Mouse (Mus musculus): ENCODE results near the gene Kdm5d.
A peak's percentile ranks its signal among the peaks of the same experiment; 100 is the strongest.

Gene Kdm5d

GRCm38 (mm10) chrY:897393-898227, at the start of gene Kdm5d:
Gene Kdm5d, plus strand, starts transcription at chrY:897788.
- DNase-seq (ENCODE audit: low read depth, low spot score) = peak; percentile 19

- DNase-seq (ENCODE audit: low read depth, low spot score) = no peak
Observed at GRCm38 (mm10) chrY:872404-872803, 25.2 kb upstream of the Kdm5d start.

- no peak for DNase-seq (ENCODE audit: low read depth, low spot score)
Observed at GRCm38 (mm10) chrY:872855-873549, 24.6 kb upstream of the Kdm5d start.

Measured in c-Kit-negative CD71-positive TER-119-positive erythroid progenitor cells, embryonic 14.5 days (primary cell).